Mouse (Mus musculus): ENCODE measurements around the gene Atp2b2.

The Atp2b2 gene

GRCm38 (mm10) chr6:113890023-113890857, 152.2 kb downstream of the Atp2b2 start:
- no peak for DNase-seq (ENCODE audit: low read depth)

- DNase-seq (ENCODE audit: low read depth): no peak
Observed at GRCm38 (mm10) chr6:113889180-113889579, 153.2 kb downstream of the Atp2b2 start.

- no peak for DNase-seq (ENCODE audit: low read depth)
Observed at GRCm38 (mm10) chr6:113886886-113887285, 155.5 kb downstream of the Atp2b2 start.

- DNase-seq (ENCODE audit: low read depth): no peak
Observed at GRCm38 (mm10) chr6:113884806-113885205, 157.6 kb downstream of the Atp2b2 start.

- DNase-seq (ENCODE audit: low read depth): no peak
Observed at GRCm38 (mm10) chr6:113883225-113883624, 159.2 kb downstream of the Atp2b2 start.

GRCm38 (mm10) chr6:113882396-113882795, 160.0 kb downstream of the Atp2b2 start:
- DNase-seq (ENCODE audit: low read depth): no peak

- DNase-seq (ENCODE audit: low read depth): peak; percentile 82
Observed at GRCm38 (mm10) chr6:113881561-113882243, 160.7 kb downstream of the Atp2b2 start.

- no peak for DNase-seq (ENCODE audit: low read depth)
Observed at GRCm38 (mm10) chr6:113879366-113879765, 163.0 kb downstream of the Atp2b2 start.

GRCm38 (mm10) chr6:113878510-113879128, 163.8 kb downstream of the Atp2b2 start:
- DNase-seq (ENCODE audit: low read depth): no peak

- no peak for DNase-seq (ENCODE audit: low read depth)
Observed at GRCm38 (mm10) chr6:113876585-113876984, 165.8 kb downstream of the Atp2b2 start.

GRCm38 (mm10) chr6:113875201-113875600, 167.2 kb downstream of the Atp2b2 start:
- no peak for DNase-seq (ENCODE audit: low read depth)

- no peak for DNase-seq (ENCODE audit: low read depth)
Observed at GRCm38 (mm10) chr6:113872654-113873053, 169.8 kb downstream of the Atp2b2 start.

GRCm38 (mm10) chr6:113870775-113871174, 171.6 kb downstream of the Atp2b2 start:
- DNase-seq (ENCODE audit: low read depth): no peak

- no peak for DNase-seq (ENCODE audit: low read depth)
Observed at GRCm38 (mm10) chr6:113868552-113868951, 173.9 kb downstream of the Atp2b2 start.

GRCm38 (mm10) chr6:113865699-113866098, 176.7 kb downstream of the Atp2b2 start:
- no peak for DNase-seq (ENCODE audit: low read depth)

GRCm38 (mm10) chr6:113864812-113865211, 177.6 kb downstream of the Atp2b2 start:
- DNase-seq (ENCODE audit: low read depth): no peak

- DNase-seq (ENCODE audit: low read depth): no peak
Observed at GRCm38 (mm10) chr6:113862955-113863354, 179.5 kb downstream of the Atp2b2 start.

GRCm38 (mm10) chr6:113861938-113862337, 180.5 kb downstream of the Atp2b2 start:
- DNase-seq (ENCODE audit: low read depth): no peak

GRCm38 (mm10) chr6:113861375-113861770, 181.0 kb downstream of the Atp2b2 start:
- DNase-seq (ENCODE audit: low read depth): no peak

GRCm38 (mm10) chr6:113860735-113861374, 181.6 kb downstream of the Atp2b2 start:
- no peak for DNase-seq (ENCODE audit: low read depth)

GRCm38 (mm10) chr6:113860023-113860734, 182.2 kb downstream of the Atp2b2 start:
- no peak for DNase-seq (ENCODE audit: low read depth)

- no peak for DNase-seq (ENCODE audit: low read depth)
Observed at GRCm38 (mm10) chr6:113858317-113858716, 184.1 kb downstream of the Atp2b2 start.

Measured in NIH3T3 (cell line).